Mouse (Mus musculus) myocyte (in vitro differentiated cells): ENCODE measurements around the gene Mx1. TPM values are rescaled to one million over a fixed set of nuclear protein-coding genes. Genes with fewer than 3 reads are reported as not detected.

Experiments
- H3K27me3 ChIP-seq: one replicate; pipeline ENCODE4 v1.6.1; 2011; ENCODE audit not compliant: control insufficient read depth, insufficient read depth, insufficient read length
- H3K36me3 ChIP-seq: one replicate; pipeline ENCODE4 v1.6.1; 2011; ENCODE audit not compliant: control insufficient read depth, insufficient read depth
- H3K4me2 ChIP-seq: one replicate; pipeline ENCODE4 v1.6.1; 2011; ENCODE audit warnings: low read depth, control low read depth
- H3K4me3 ChIP-seq: one replicate; pipeline ENCODE4 v1.5.1; 2011; ENCODE audit warnings: mild to moderate bottlenecking, control low read depth, moderate library complexity
- H3K79me2 ChIP-seq: one replicate; pipeline ENCODE4 v1.6.1; 2011; ENCODE audit not compliant: control insufficient read depth, insufficient read depth
- H3ac ChIP-seq: one replicate; pipeline ENCODE4 v1.6.1; 2011; ENCODE audit not compliant: control insufficient read depth, insufficient read length
- CEBPB ChIP-seq: IDR thresholded peaks from 2 replicates; pipeline ENCODE4 v1.6.1; 2011; ENCODE audit warnings: mild to moderate bottlenecking, moderate library complexity; ENCODE audit not compliant: poor library complexity, insufficient read depth, severe bottlenecking
- E2F4 ChIP-seq: IDR thresholded peaks from one replicate; pipeline ENCODE4 v1.6.1; 2011; ENCODE audit warnings: mild to moderate bottlenecking, control low read depth, moderate library complexity; ENCODE audit not compliant: insufficient read depth
- MAX ChIP-seq: IDR thresholded peaks from one replicate; pipeline ENCODE4 v1.6.1; 2011; ENCODE audit warnings: low read depth, mild to moderate bottlenecking, control low read depth
- MYOD1 ChIP-seq, 3 experiments: IDR thresholded peaks; one replicate each; pipeline ENCODE4 v1.6.1; 2011; ENCODE audit warnings: control low read depth in 2 of 3, low read depth in 2 of 3, mild to moderate bottlenecking in 2 of 3, moderate library complexity in 1 of 3; ENCODE audit not compliant: insufficient read length in 2 of 3, control insufficient read depth in 1 of 3
- MYOG ChIP-seq, 3 experiments: IDR thresholded peaks; one replicate each; pipeline ENCODE4 v1.6.1; 2011; ENCODE audit warnings: control low read depth in 2 of 3, low read depth in 2 of 3, mild to moderate bottlenecking in 2 of 3; ENCODE audit not compliant: insufficient read length in 2 of 3, control insufficient read depth in 1 of 3, insufficient read depth in 1 of 3
- POLR2A ChIP-seq: IDR thresholded peaks from one replicate; pipeline ENCODE4 v1.6.1; 2011; ENCODE audit warnings: low read depth, mild to moderate bottlenecking, control low read depth, moderate library complexity; ENCODE audit not compliant: insufficient read length
- POLR2AphosphoS2 ChIP-seq: IDR thresholded peaks from one replicate; pipeline ENCODE4 v1.6.1; 2011; ENCODE audit warnings: low read depth, control low read depth; ENCODE audit not compliant: insufficient read length
- REST ChIP-seq: IDR thresholded peaks from one replicate; pipeline ENCODE4 v1.6.1; 2011; ENCODE audit warnings: mild to moderate bottlenecking, control low read depth, moderate library complexity; ENCODE audit not compliant: insufficient read depth, insufficient read length
- SRF ChIP-seq: IDR thresholded peaks from one replicate; pipeline ENCODE4 v1.6.1; 2011; ENCODE audit warnings: low read depth; ENCODE audit not compliant: control insufficient read depth, insufficient read length
- TCF12 ChIP-seq: IDR thresholded peaks from one replicate; pipeline ENCODE4 v1.6.1; 2011; ENCODE audit warnings: mild to moderate bottlenecking, control low read depth; ENCODE audit not compliant: poor library complexity, insufficient read depth, severe bottlenecking
- TCF3 ChIP-seq: IDR thresholded peaks from one replicate; pipeline ENCODE4 v1.6.1; 2011; ENCODE audit warnings: low read depth, control low read depth; ENCODE audit not compliant: insufficient read length
- USF1 ChIP-seq: IDR thresholded peaks from one replicate; pipeline ENCODE4 v1.6.1; 2011; ENCODE audit warnings: low read depth, mild to moderate bottlenecking, control low read depth, moderate library complexity
- polyA plus RNA-seq: library from polyadenylated mRNA; unstranded; fragments of >200 nt; fragmentation: generic; extraction: Trizol; gene quantifications from one replicate; pipeline ENCODE4 v1.2.1, GENCODE M21; 2012; ENCODE audit warnings: missing spikeins

The Mx1 gene
- 0.02 TPM for polyA plus RNA-seq

DNA sequence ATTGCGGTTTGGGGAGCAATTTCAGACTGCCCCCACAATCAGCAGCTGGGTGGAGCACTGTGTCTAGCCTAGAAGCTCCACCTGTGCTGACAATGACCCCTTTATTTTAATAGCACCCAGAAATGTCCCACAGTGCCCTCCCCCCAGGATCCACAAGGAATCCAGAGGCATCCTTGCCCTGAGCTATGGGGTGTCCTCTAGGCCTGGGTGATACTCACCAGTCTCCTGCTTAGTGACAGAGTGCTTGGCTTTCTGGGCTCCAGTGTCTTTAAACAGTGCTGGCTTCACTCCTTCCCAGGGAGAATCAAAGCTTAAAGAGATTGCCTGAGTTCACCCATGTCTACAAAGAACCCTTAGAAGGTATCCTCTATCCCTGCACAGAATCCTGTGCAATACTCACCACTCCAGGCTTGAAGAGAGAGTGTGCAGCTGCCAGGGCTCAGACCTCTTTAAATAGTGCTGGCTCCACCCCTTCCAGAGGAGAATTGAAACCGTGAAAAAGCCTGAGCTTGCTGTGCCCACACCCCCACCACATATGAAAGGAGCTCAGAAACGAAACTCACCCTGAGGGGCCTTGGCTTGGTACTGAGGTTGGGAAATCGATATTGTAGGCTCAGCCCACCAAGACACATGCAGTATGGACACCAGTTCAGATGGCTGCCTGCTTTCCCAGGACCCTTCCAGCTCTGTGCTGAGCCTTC lies at the start of gene Mx1:
Gene Mx1, minus strand, starts transcription at position 427 of the 701 bp plus-strand sequence.
- Histone ChIP-seq H3K79me2 (no peaks in the 10 kb centered on the region), H3K4me3 (no peak within 1 kb of the TSS), H3K36me3 (no peaks in the 10 kb centered on the region), H3ac (no peak within 1 kb of the TSS), H3K4me2 (peak within 1 kb of the TSS; percentile 38), H3K27me3 (no peaks in the 10 kb centered on the region)
- TF ChIP-seq POLR2AphosphoS2 (no peak), E2F4 (no peak), MYOG (IDR thresholded peaks at IDR 0.05; ENCODE audit: control insufficient read depth in 1 of 3, insufficient read depth in 1 of 3, insufficient read length in 2 of 3, low read depth in 2 of 3) (no peak), TCF3 (no peak), USF1 (no peak), MYOD1 (IDR thresholded peaks at IDR 0.05; ENCODE audit: control insufficient read depth in 1 of 3, insufficient read length in 2 of 3, low read depth in 2 of 3) (no peak), SRF (no peak), CEBPB (no peak), POLR2A (no peak), MAX (no peak), TCF12 (no peak), REST (no peak)

DNA sequence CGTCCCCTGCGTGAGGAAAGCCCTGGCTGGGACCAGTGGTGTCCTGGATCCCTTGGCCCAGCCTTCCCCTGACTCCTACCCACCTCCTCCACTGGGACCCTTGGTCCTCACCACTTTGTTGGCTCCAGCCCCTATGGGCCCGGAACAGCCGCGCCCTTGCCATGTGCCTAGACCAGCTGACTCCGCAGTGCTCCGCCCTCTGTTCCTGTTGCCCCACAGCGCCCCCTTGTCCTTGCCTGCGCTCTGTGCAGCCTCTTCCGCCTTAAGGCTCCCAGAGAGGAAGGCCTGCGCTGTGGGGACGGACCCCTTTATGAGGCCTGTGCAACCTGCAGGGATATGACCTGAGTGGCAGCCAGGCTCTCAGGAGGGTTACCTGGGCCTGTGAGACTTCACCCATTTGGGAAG lies 49.6 kb upstream of the Mx1 start:
- Histone ChIP-seq H3K36me3 (no peaks in the 10 kb centered on the region), H3K27me3 (no peaks in the 10 kb centered on the region), H3K4me2 (no peak overlapping the region), H3K79me2 (no peaks in the 10 kb centered on the region), H3ac (no peak overlapping the region), H3K4me3 (no peak overlapping the region)
- TF ChIP-seq REST, result no peak
- TF ChIP-seq MAX, result no peak
- TF ChIP-seq TCF3, result no peak
- no peak for TF ChIP-seq TCF12
- TF ChIP-seq MYOD1 (IDR thresholded peaks at IDR 0.05; ENCODE audit: control insufficient read depth in 1 of 3, insufficient read length in 2 of 3, low read depth in 2 of 3), result no peak
- no peak for TF ChIP-seq POLR2A
- TF ChIP-seq MYOG (IDR thresholded peaks at IDR 0.05; ENCODE audit: control insufficient read depth in 1 of 3, insufficient read depth in 1 of 3, insufficient read length in 2 of 3, low read depth in 2 of 3), result no peak
- TF ChIP-seq USF1, result no peak
- no peak for TF ChIP-seq POLR2AphosphoS2
- TF ChIP-seq CEBPB, result no peak
- no peak for TF ChIP-seq E2F4
- no peak for TF ChIP-seq SRF

DNA sequence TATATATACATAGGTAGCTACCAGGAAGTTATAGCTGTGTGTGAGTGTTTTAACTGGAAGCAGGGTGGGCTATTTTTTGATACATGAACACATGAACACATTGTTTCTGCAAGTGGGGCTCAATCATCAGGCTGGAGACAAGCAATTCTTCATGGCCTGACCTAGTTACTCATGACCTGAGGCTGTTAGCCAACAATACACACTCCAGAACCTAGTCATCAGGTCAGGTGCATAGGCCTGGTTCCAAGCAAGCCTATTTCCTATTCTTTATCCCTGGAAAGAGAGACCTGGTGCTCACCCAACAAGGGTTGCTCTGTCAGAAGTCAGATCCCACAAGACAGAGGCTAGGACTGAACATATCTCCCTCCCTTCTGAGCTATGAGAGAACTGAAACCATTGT lies 48.8 kb upstream of the Mx1 start:
- H3K27me3 ChIP-seq, result no peaks in the 10 kb centered on the region
- no peaks in the 10 kb centered on the region for H3K36me3 ChIP-seq
- no peak overlapping the region for H3ac ChIP-seq
- H3K4me2 ChIP-seq, result no peak overlapping the region
- H3K4me3 ChIP-seq, result no peak overlapping the region
- no peaks in the 10 kb centered on the region for H3K79me2 ChIP-seq
- TF ChIP-seq CEBPB (no peak), TCF12 (no peak), MYOD1 (IDR thresholded peaks at IDR 0.05; ENCODE audit: control insufficient read depth in 1 of 3, insufficient read length in 2 of 3, low read depth in 2 of 3) (no peak), REST (no peak), MAX (no peak), POLR2AphosphoS2 (no peak), MYOG (IDR thresholded peaks at IDR 0.05; ENCODE audit: control insufficient read depth in 1 of 3, insufficient read depth in 1 of 3, insufficient read length in 2 of 3, low read depth in 2 of 3) (no peak), POLR2A (no peak), USF1 (no peak), E2F4 (no peak), SRF (no peak), TCF3 (no peak)

DNA sequence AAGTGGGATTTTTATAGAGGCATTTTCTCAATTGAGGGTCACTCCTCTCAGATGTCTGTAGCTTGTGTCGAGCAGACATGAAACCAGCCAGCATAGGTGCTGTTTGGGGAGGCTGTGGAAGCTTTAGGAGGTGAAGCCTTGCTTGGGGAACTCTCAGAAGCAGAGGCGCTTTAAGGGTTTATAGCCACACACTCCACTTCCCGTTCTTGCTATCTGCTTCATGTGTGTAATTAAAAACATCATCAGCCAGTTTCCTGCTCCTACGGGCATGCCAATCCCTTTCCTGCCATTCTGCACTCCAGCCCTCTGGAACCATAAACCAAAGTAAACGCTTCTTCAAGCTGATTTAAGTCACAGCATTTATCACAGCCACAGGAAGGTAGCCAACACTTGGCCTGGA lies 48.1 kb upstream of the Mx1 start:
- no peaks in the 10 kb centered on the region for H3K79me2 ChIP-seq
- no peak overlapping the region for H3K4me3 ChIP-seq
- no peak overlapping the region for H3ac ChIP-seq
- no peaks in the 10 kb centered on the region for H3K27me3 ChIP-seq
- TF ChIP-seq E2F4 (no peak), POLR2A (no peak), MYOG (IDR thresholded peaks at IDR 0.05; ENCODE audit: control insufficient read depth in 1 of 3, insufficient read depth in 1 of 3, insufficient read length in 2 of 3, low read depth in 2 of 3) (no peak), USF1 (no peak), SRF (no peak), MYOD1 (IDR thresholded peaks at IDR 0.05; ENCODE audit: control insufficient read depth in 1 of 3, insufficient read length in 2 of 3, low read depth in 2 of 3) (no peak), REST (no peak)
- H3K36me3 ChIP-seq, result no peaks in the 10 kb centered on the region
- no peak overlapping the region for H3K4me2 ChIP-seq

DNA sequence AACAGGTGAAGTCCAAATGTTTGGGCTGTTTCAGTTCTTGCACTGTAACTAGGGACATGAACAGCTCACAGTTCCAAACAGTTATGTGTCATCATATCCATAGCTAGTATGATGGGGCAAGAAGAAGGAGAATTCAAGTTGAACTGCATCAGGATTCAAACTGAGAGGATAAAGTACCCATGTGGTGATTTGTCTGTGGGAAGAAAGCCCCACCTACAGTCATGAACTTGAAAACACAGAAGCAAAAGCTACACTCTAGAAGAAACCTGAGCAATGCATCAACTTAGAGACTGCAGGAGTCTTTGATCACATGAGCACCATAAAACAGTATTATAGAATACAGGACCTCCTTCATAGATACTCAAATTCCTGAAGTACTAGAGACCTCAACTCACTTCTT lies 45.1 kb upstream of the Mx1 start:
- Histone ChIP-seq H3K4me2 (no peak overlapping the region), H3K27me3 (no peaks in the 10 kb centered on the region), H3K36me3 (no peaks in the 10 kb centered on the region), H3K4me3 (no peak overlapping the region), H3K79me2 (no peaks in the 10 kb centered on the region), H3ac (no peak overlapping the region)
- TF ChIP-seq E2F4 (no peak), CEBPB (no peak), REST (no peak), SRF (no peak), POLR2AphosphoS2 (no peak), MYOD1 (IDR thresholded peaks at IDR 0.05; ENCODE audit: control insufficient read depth in 1 of 3, insufficient read length in 2 of 3, low read depth in 2 of 3) (no peak), MYOG (IDR thresholded peaks at IDR 0.05; ENCODE audit: control insufficient read depth in 1 of 3, insufficient read depth in 1 of 3, insufficient read length in 2 of 3, low read depth in 2 of 3) (no peak), TCF3 (no peak), TCF12 (no peak), POLR2A (no peak), MAX (no peak), USF1 (no peak)
